Mouse (Mus musculus) limb, embryonic 14.5 days (tissue): ENCODE results near the gene Cd180. TPM values are rescaled to one million over a fixed set of nuclear protein-coding genes. Genes with fewer than 3 reads are reported as not detected.

Experiments
- ATAC-seq: fragments of 200-750 bp; cut with Nextera tagmentation; 2 replicates; pipeline ENCODE4 v1.8.0; 2017; ENCODE audit warnings: low read depth, moderate number of reproducible peaks, moderate TSS enrichment; ENCODE audit not compliant: low FRiP score
- DNase-seq: peaks from one replicate; pipeline ENCODE4 v3.0.0-alpha.2; 2015; ENCODE audit warnings: low spot score
- H3K27ac ChIP-seq: fragments of 300-500 bp; sonication (generic); replicated peaks from 2 replicates; pipeline ENCODE4 v1.5.1; 2014; ENCODE audit warnings: low read depth, mild to moderate bottlenecking, low read length, moderate library complexity, mixed read lengths
- H3K27me3 ChIP-seq: fragments of 300-500 bp; sonication (generic); 2 replicates; pipeline ENCODE4 v1.6.1; 2014; ENCODE audit warnings: low read length, mixed read lengths; ENCODE audit not compliant: control insufficient read depth, insufficient read depth
- H3K36me3 ChIP-seq: fragments of 300-500 bp; sonication (generic); 2 replicates; pipeline ENCODE4 v1.6.1; 2014; ENCODE audit warnings: mild to moderate bottlenecking, low read length, moderate library complexity, mixed read lengths; ENCODE audit not compliant: control insufficient read depth, insufficient read depth
- H3K4me1 ChIP-seq: fragments of 300-500 bp; sonication (generic); 2 replicates; pipeline ENCODE4 v1.6.1; 2014; ENCODE audit warnings: antibody characterized with exemption, low read length, mixed read lengths; ENCODE audit not compliant: control insufficient read depth, insufficient read depth
- H3K4me2 ChIP-seq: fragments of 300-500 bp; sonication (generic); replicated peaks from 2 replicates; pipeline ENCODE4 v1.6.1; 2014; ENCODE audit warnings: low read depth, mild to moderate bottlenecking, low read length, moderate library complexity; ENCODE audit not compliant: severe bottlenecking
- H3K4me3 ChIP-seq: fragments of 300-500 bp; sonication (generic); replicated peaks from 2 replicates; pipeline ENCODE4 v1.5.1; 2014; ENCODE audit warnings: low read length
- H3K9ac ChIP-seq: fragments of 300-500 bp; sonication (generic); 2 replicates; pipeline ENCODE4 v1.6.1; 2014; ENCODE audit warnings: mild to moderate bottlenecking, low read depth, low read length, moderate library complexity; ENCODE audit not compliant: severe bottlenecking
- H3K9me3 ChIP-seq: fragments of 300-500 bp; sonication (generic); 2 replicates; pipeline ENCODE4 v1.6.1; 2016; ENCODE audit warnings: low read length; ENCODE audit not compliant: control insufficient read depth
- POLR2A ChIP-seq: fragments of 200-500 bp; IDR thresholded peaks from 2 replicates; pipeline ENCODE4 v1.8.0; 2012; ENCODE audit warnings: inconsistent platforms, mild to moderate bottlenecking, moderate library complexity, borderline replicate concordance; ENCODE audit not compliant: insufficient read depth, insufficient read length; ENCODE audit errors: extremely low read depth
- WGBS: fragments of 180-500 bp; shearing (Covaris S2); extraction: QIAGEN DNeasy Blood & Tissue Kit; methylation state at CpG from one replicate; pipeline ENCODE4 v1.1.7; 2014; 5-methylcytosine and 5-hydroxymethylcytosine counted together
- polyA plus RNA-seq, 2 experiments: library from polyadenylated mRNA; depleted of rRNA in 1 of 2; stranded (reverse) in 1 of 2; unstranded in 1 of 2; fragments of >200 nt; fragmentation: Nextera tagmentation in 1 of 2; extraction: Ambion mirVana in 1 of 2; gene quantifications; 2 replicates each; pipeline versions ENCODE4 v1.2.1 to v1.2.3; 2012 to 2014

The Cd180 gene
- polyA plus RNA-seq, 2 experiments, result 0.61 to 1.2 TPM

- Histone ChIP-seq H3K4me1 (peaks cover 4% of the 10 kb centered on the region; the same call in 1 of the 2 replicates), H3K4me3 (no peak overlapping the region), H3K4me2 (no peak overlapping the region), H3K9ac (no peak overlapping the region), H3K36me3 (no peaks in the 10 kb centered on the region), H3K27ac (no peak overlapping the region), H3K27me3 (no peaks in the 10 kb centered on the region), H3K9me3 (no peaks in the 10 kb centered on the region)
- 62% methylated on average over 12 of the region's 12 CpGs for WGBS
- peak; percentile 52 for DNase-seq
- TF ChIP-seq POLR2A, result no peak
- no peak for ATAC-seq
Observed at GRCm38 (mm10) chr13:102664843-102665587, 28.3 kb upstream of the Cd180 start.

GRCm38 (mm10) chr13:102665588-102666232 lies 27.6 kb upstream of the Cd180 start:
- Histone ChIP-seq H3K9me3 (no peaks in the 10 kb centered on the region), H3K4me3 (no peak overlapping the region), H3K4me1 (peaks cover 5% of the 10 kb centered on the region; the same call in 1 of the 2 replicates), H3K27ac (no peak overlapping the region), H3K9ac (no peak overlapping the region), H3K36me3 (no peaks in the 10 kb centered on the region), H3K27me3 (no peaks in the 10 kb centered on the region), H3K4me2 (no peak overlapping the region)
- ATAC-seq, result no peak
- TF ChIP-seq POLR2A, result no peak
- DNase-seq, result no peak
- WGBS, result 64% methylated on average over 18 of the region's 18 CpGs

GRCm38 (mm10) chr13:102666233-102666614 lies 27.1 kb upstream of the Cd180 start:
- no peak for TF ChIP-seq POLR2A
- Histone ChIP-seq H3K4me3 (no peak overlapping the region), H3K27ac (no peak overlapping the region), H3K9me3 (no peaks in the 10 kb centered on the region), H3K9ac (no peak overlapping the region), H3K36me3 (no peaks in the 10 kb centered on the region), H3K4me2 (no peak overlapping the region), H3K27me3 (no peaks in the 10 kb centered on the region), H3K4me1 (peaks cover 5% of the 10 kb centered on the region; the same call in 1 of the 2 replicates)
- WGBS, result 80% methylated on average over 12 of the region's 12 CpGs
- DNase-seq (no peak), ATAC-seq (no peak)

- no peaks in the 10 kb centered on the region for H3K27me3 ChIP-seq
- H3K36me3 ChIP-seq, result no peaks in the 10 kb centered on the region
- H3K9me3 ChIP-seq, result no peaks in the 10 kb centered on the region
- 58% methylated on average over 4 of the region's 4 CpGs for WGBS
- no peak overlapping the region for H3K27ac ChIP-seq
- DNase-seq (no peak), ATAC-seq (no peak)
- H3K4me2 ChIP-seq, result no peak overlapping the region
- no peak for TF ChIP-seq POLR2A
- H3K4me3 ChIP-seq, result no peak overlapping the region
- no peak overlapping the region for H3K9ac ChIP-seq
- H3K4me1 ChIP-seq, result peaks cover 5% of the 10 kb centered on the region; the same call in 1 of the 2 replicates
Observed at GRCm38 (mm10) chr13:102666731-102667130, 26.6 kb upstream of the Cd180 start.

GRCm38 (mm10) chr13:102667401-102667800 lies 26.0 kb upstream of the Cd180 start:
- Histone ChIP-seq H3K27me3 (no peaks in the 10 kb centered on the region), H3K27ac (no peak overlapping the region), H3K9ac (no peak overlapping the region), H3K4me2 (no peak overlapping the region), H3K4me3 (no peak overlapping the region), H3K36me3 (no peaks in the 10 kb centered on the region), H3K9me3 (no peaks in the 10 kb centered on the region), H3K4me1 (peaks cover 5% of the 10 kb centered on the region; the same call in 1 of the 2 replicates)
- ATAC-seq (no peak), DNase-seq (no peak)
- WGBS, result 82% methylated on average over 4 of the region's 4 CpGs
- no peak for TF ChIP-seq POLR2A
